Mouse (Mus musculus) cerebellum, adult 8-10 months (tissue): ENCODE measurements around the gene Frmd4a.

Source experiments
- DNase-seq: peaks from one replicate; pipeline ENCODE4 v3.0.0; 2022

Gene Frmd4a

DNA sequence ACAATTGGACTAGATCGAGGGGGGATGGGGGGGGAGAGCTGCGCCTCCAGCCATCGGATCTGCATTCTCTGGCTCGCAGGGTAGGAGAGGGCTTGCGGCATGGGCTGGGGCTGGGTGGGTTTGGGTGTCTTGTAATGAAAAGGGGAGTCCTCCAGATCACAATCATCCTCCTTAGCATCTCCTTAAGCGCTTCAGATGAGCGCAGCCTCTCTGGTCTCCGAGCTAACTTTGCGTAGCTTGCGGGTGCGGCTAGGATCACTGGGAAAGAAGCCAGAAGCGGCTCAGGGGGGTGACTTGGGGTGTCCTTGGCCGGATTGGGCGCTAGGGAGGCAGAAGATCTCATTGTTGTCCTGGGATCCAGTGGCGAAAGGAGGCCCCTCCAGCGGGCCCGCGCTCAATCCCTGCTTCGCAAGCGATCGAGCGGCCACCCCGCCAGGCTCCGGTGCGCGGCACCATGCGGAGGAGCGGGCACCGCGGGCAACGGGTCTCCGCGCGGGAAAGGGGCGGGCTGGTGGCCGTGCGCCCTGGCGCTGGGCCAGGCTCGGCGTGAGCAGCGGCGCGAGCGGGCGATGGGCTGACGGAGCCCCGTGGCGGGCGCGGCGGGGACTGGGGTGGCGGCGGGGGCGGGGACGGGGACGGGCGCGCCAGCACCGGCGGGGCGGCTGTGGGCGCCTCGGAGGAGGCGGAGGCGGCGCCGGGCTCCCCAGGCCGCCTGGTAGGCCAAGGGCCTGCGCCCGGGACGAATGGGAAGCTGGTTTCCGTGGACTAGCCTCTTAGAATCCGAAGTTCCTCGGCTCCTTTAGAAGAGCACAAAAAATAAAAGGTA, 383.5 kb downstream of the Frmd4a start:
- peak; percentile 49 for DNase-seq

DNA sequence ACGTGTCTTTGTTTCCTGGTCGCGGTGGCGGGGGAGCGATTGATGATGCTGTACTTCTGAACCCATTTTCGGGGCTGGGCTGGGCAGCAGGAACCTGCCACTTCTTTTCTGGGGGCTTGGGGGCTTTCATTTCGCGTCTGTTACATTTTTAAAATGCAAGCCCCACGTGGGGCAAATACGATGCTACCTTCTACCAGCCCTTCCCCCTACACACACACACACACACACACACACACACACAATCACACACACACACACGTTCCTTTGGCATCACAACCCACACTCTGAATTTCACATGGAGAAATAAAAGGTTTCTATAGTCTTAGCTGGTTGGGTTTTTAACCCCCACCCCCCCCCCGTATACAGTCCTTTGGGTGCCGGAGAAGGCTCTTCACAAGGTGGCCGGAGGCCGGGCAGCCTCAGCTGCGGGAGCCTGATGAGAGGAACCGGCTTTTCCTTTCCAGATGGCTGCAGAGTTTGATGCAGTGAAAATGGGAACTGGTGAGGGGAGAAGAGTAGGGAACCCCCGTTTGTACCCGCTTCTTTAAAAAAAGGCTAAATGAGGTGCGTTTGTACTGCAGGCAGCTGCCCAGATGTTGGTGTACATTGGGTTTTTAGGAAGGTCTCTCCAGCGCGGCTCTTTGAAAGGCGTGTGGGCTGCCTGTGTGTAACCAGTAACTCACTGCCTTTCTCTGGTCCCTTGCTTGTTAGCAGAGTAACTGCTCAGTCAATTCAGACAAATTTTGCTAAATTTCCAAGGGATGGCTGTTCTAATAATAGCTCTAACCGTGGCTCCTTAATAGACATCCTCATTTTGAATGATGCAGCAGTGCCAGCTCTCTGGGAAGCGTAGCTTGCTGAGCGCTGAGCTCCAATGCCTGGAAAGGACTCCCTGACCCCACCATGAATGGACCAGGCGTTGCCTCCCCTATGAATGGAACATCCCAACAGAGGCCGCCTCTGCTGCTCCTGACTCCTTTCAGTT, 384.4 kb downstream of the Frmd4a start:
- DNase-seq, result peak; percentile 48

DNA sequence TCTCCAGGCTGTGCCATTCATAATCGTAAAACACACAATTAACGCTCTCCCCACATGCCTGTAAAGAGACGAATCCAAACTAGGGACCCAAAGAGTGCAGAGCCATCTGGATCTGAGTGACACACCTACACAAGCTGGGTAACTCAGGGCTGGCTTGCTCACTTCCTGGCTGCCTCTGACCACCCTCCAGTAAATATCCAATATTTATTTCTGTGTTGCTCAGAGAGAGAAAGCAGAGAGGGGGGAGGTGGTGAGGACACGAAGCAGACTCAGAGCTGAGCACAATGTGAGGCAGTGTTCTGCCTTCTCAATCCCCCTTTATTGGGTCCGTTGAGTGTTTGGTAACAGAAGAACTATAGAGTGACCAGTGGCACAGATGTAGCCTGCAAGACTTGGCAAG, 389.5 kb downstream of the Frmd4a start:
- no peak for DNase-seq

DNA sequence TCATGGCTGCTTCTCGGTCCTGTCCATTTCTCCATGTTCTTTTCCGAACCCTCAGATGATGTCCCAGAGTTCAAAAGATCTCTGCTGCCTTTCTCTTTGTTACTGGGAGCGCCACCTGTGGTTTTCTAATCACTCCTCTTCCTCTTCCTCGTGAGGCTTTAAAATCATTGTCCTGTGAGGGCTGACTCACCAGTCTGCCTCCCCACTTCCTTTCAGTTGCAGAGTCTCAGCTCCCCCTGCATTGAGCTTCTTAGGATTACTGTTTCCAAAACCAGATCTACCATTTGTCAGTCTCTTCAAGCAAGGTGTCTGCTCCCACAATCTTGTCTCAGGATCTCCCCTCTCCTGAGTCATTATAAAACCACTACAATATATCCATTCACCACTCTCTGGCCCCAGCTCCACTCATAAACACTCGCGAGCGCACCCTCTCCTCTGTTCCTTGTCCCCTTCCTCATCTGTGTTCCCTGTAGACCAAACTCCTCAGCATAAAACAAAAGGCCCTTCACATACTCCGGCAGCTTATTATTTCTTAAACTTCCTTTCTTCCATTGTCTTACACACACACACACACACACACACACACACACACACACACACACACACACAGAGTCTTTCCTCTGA, 392.4 kb downstream of the Frmd4a start:
- no peak for DNase-seq

DNA sequence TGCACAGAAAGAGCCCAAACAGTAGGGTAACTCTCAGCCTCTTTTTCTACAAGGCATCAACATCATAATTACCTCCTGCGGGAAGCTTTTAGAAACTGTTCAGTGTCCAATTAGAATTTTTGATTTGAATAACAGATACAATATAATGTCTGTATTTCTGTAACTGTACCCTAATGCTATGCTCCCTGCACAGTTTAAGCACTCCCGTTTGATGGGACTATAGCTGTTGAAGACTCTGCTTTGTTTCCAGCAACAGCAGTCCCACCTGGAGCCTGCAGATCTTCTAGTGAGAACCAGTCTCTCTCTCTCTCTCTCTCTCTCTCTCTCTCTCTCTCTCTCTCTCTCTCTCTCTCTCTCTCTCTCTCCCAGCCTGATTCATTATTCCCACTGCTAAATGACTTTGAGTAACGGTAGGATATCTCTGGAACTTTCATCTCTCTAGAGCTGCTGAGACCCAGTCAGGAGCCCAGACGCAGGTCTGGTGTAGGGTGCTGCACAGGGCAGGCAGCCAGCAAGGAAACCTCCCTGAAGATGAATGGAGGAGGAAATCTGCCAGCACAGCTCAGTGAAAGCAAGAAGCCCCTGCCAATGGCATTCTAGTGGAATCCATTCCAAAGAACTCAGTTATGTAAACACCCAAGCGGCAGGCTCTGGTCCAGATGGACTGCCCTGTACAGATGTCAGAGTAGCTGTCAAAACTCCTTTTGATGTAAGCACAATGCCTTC, 395.5 kb downstream of the Frmd4a start:
- no peak for DNase-seq

DNA sequence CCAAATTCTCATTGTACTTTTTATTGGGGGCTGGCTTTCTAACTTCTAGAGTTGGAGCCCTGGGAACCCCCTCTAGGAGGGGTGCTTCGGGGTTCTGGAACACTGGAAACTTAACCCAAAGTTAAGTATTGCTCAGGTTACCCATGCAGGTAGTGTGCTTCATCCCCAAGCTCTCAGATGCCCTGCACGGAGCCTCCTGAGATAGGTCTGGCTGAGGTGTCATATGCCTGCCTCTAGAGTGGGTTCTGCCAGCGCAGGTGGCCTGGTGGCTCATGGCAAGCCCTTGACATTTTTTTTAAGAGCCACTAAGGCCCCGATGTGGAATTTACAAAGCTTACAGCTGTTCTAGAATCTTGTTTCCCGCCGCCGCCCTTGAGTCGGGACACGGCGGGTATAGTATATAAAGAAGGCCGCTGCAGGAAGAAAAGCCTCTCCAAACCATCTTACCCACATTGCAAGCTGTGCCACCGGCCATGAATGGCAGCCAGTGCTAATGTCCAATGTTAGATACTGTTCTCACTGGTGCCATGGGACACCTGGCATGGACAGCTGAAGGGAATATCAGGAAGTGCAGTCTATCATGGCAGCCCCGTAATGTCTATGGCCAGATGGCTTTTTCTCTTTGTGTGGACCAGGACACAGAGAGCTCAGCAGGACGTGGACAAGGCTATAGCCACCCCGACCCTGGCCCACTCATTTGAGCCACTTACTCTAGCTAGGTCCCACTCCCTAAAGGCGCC, 396.2 kb downstream of the Frmd4a start:
- DNase-seq, result no peak

DNA sequence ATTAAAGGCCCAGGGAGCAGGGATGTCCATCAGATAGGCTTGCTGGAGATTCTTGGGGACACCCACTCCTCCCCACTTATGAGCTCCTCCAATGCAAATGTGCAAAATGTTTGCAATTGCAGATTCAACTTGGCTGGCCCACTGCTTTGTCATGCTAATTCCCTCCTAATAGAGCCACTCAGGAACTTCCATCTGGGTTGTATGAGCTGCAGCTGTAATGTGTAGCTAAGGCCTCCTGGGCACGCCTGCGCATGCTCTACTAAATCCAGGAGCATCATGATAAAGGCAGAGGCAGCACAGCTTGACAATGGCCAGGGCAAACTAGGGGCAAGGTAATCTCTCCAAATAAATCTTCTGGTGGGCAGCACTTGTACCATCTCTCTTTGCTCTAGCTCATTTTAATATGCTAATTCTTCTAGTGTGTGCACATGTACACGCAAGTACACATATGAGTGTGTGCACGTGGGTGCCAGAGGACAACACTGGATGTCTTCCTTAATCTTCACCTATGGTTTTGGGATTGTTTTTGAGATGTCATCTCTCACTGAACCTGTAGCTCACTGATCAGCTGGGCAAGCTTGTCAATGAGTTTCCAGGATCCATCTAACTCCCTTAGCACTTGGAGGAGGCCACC, 403.3 kb downstream of the Frmd4a start:
- DNase-seq, result no peak

DNA sequence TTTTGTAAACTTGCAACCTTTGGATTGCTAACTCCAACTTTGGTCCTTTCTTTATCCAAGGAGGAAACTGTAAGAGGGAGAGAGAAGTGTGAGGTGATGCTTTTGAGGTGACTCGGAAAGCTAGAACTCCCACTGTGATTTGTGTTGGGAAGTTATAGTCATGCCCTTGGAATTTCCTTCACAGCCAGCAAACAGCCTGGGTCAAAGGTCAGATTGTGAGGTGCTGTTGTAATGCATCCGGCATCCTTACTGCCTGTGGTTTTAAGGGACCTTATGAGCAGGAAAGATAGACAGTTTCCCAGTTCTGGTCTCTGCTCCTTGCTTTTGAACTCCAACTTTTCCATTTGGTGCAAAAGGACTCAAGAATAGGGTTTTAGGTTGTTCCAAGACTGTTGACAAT, 404.2 kb downstream of the Frmd4a start:
- DNase-seq, result no peak

DNA sequence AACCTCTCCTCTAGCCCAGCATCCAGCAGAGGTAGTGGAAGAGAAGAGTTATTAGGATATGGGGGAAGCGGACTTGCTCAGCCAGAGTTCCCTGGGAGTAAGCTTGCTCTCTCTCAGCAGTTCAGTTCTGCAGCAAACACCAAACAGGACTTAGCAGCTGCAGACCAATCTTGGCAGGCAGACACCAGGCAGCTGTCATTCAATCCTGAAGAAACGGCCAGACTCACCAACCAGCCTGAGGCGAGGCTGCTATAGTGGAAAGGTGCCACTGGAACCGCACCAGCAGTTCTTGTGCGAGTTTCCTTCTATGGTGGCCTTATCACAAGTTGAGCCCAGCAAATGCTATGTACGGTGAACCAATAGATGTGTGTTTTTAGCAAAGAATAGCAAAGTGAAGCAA, 406.4 kb downstream of the Frmd4a start:
- DNase-seq, result no peak

DNA sequence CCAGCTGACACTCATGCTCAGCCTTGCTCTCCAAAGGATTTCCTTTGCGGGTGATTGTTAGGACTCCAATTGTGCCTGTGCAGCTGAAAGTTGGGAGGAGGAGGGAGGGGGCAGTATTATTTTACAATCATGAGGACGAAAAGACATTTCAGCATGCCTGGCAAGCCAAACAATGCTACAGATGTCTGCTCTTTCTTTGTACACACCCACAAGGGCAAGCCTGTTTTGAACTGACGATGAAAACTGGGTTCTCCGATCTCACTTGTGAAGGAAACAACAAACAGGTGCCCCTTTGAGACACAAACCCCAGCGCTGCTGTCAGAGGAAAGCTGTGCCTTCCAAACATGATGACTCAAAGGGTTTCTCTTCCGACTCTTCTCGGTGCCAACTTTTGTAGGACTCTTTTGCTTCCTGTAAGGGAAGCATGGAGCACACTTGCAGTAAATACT, 410.9 kb downstream of the Frmd4a start:
- no peak for DNase-seq

DNA sequence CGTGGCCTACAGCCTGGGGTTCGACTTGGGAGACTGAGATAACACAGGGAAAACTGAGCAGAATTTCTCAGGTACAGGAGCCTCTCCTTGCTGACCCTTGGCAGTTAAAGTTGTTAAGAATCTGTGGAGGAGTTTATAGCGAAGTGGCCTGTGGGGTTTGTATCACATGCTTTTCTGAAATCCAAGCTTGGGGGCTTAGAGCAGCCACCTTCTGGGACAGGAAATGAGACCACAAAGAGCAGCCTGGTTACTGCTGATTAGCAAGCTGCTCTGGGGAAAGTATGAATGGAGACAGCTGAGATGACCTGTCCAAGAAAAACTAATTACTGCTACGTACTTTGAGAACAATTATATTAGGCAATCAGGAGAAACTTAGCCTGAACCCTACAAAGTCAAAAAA, 415.6 kb downstream of the Frmd4a start:
- DNase-seq, result no peak

DNA sequence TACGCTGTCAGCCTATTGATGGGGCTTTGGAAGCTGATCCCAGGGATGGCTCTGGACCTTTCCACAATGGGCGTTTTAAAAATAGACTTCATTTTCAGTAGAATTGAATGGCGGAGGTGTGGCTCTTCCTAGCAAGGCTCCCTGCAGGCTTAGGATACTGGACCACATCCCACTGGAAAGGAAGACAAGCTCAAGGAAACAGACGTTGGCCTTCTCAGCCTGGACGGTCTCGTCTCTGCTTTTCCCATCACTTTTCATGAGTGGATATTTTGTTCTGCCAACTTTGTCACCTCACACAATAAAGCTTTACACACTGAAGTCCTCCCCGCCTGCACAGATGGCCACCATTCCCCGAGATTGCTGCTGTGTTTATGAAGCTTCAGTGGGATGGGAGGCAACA, 417.5 kb downstream of the Frmd4a start:
- no peak for DNase-seq

DNA sequence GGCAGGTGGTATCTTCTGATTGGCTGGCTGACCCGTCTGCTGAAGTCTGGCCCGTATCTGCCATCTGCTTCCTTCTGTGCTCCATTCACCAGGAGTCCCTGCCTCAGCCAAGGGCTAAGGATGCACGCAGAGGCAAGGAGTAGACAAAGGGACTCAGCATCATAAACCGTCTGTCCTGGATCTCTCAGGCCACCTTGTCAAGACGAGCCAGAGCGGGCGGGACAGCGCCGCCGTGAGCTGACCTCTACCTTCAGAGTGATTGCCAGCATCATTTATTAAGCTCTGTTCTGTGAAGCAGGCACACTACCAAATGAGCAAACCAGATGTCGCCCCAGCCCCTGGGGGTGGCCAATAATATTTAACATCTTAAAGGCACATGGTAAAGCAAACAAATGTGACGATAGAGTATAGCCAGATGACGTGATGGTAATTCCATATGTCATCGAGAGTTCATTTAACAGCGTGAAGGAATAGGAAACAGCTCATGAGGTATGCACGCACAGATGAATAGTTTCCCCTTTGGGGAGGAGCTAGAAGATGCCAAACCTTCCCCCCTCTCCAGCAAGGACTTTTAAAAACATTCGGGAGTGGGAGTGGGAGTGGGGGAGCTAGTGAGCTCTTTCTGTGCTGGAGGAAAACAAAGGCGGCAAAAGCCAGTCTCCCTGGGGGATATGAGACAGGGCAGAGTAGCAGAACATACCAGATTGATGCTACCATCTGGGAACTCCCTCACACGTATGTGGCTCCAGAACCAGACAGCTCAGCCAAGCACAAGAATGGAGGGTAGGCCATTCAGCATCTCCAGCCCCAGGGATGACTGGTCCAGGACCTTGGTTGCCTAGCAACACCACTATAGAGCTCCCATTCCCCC, 419.1 kb downstream of the Frmd4a start:
- peak; percentile 65 for DNase-seq

DNA sequence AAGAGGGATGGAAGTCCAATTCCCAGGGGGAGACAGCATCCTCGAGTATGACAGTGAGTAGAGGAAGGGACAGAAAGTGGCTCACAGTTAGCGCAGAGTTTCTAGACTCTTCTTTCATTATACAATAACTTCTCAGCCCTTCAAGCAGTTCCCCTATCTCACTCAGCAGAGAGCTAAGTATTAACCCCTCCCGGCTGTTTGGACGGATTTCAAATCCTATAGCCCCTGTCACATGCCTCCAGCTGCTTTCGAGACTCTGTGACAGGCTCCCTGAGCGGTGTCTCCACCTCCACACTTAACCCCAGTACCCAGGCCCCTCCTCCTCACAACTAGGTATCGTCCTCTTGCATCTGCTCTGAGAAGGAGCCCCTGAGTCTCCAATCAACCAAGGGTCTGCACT, 421.2 kb downstream of the Frmd4a start:
- no peak for DNase-seq

DNA sequence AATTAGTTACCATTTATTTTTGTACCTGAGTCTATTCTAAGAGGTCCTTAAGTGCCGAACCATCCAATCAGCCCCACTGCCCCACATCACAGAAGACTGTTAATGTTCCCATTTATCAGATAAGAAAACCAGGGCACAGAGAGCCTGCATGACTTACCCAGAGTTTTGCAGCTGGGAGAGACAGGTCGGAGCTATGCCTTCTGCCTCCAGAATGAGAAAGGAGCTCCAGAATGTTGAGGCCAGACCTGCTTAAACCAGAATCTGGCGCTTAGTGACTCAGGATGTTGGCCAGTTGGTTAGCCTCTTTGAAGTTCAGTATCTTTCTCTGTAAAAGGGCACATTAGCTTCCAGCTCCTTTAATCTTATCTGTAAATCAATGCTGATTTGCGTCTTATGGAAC, 422.4 kb downstream of the Frmd4a start:
- no peak for DNase-seq

DNA sequence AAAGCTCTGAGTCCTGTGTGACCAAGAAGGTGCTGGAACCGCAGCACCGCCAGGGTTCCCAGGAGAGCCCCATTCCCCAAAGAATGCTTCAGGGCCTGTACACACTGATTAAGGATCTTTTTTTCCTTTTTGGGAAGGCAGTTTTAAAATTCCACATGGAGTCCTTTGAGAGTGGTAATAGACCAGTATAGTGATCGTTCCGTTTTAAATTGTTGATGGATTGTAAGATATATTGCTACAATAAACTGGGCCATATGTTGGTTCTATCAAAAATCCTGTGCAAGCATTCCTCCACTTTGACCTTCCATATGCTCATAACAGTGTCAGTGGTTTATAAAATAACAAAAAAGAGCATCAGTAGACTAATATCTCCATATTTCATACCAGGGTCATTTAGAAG, 424.3 kb downstream of the Frmd4a start:
- no peak for DNase-seq

DNA sequence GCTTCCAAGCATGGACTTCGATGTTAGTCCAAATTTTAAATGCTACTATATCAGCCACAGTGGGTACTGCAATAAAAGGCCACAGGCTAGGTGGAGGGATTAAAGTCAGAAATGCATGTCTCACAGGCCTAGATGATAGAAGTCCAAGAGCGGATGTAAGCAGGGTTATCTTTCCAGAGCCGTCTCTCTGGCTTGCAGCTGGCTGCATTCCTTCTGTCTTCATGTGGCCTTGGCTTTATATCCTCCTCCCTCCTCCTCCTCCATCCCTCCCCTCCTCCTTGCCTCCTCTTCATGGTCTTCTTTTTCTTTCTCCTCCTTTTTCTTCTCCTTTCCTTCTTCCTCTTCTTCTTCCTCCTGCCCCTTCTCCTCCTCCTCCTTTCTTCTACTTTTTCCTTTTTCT, 427.2 kb downstream of the Frmd4a start:
- DNase-seq, result no peak

DNA sequence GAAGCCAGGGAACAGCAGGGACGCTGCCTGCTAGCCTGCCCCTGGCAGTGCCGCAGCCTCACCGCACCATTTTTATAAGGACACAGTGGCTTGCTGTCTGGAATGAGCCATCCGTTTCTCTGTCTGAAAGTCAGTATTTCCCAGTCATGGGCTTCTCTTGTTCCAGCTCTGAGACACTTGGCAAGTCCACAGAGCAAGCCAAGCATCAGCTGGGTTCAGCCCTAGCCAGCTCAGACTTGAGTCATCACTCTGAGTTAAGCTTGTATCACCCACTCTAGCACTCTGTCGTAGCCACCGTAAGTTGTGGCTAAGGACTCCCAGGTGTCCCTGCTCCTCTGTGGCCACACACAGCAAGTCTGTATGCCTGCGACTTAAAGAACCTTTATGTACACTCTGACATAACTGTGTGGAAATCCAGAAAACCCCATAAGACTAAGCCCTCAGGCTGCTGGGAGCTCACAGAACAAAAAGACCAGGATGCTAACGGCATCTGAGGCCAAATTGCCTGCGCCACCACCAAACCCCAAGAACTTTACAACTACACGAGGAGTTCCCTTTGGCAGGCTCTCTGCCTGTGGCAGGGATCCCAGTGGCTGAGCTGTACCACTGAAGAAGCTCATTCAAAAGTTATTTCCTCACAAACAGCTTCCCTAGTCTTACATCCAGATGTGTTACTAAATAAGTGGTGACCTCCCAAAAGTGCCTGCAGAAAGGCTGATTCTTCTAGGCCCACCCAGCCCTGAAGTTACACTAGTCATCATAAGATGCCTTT, 428.3 kb downstream of the Frmd4a start:
- DNase-seq, result no peak

DNA sequence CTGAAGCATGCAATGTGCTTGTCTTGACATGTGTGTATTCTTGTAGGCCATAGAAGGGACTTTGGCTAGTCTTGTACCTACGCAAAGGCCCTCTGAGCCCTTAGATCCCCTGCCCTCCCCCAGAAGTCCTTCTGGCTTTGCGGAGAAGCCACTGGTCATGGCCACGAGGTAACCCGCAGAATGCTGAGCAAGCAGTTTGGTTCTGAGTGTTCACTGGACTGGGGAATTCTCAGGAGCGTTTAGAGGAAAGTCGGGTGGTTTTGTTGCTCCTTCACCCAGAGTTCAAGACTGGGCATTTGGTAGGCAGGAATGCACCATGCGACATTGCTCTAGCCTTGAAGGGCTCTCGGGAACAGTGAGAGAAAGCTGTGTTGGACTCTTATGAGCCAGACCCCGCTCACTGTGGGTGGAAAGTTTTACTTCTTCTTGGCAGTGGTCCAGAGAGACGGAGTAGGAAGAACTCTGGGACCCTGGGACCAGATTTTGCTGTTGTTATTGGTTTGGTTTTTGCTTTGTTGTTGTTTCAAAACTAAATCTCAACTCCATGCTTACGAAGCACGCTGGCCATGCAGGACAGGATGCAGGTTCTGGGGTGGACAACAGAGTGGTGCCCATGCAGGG, 432.5 kb downstream of the Frmd4a start:
- DNase-seq, result no peak
